Mouse (Mus musculus) c-Kit-positive CD71-positive TER-119-negative erythroid progenitor cells, embryonic 14.5 days (primary cell): Measurements from ENCODE around the gene Ranbp3l.

Experiments used
- DNase-seq: peaks from one replicate; pipeline ENCODE4 v3.0.0-alpha.2; 2013; ENCODE audit warnings: low read depth

Ranbp3l gene

GRCm38 (mm10) chr15:9094366-9094750 lies 126.6 kb downstream of the Ranbp3l start:
- DNase-seq, result no peak

GRCm38 (mm10) chr15:9096865-9097264 lies 129.1 kb downstream of the Ranbp3l start:
- no peak for DNase-seq

- DNase-seq, result no peak
These were observed 132.8 kb downstream of the Ranbp3l start for GRCm38 (mm10) chr15:9100446-9101077.

GRCm38 (mm10) chr15:9106303-9107074 lies 138.7 kb downstream of the Ranbp3l start:
- no peak for DNase-seq

GRCm38 (mm10) chr15:9110526-9111347 lies 143.0 kb downstream of the Ranbp3l start:
- DNase-seq, result no peak

GRCm38 (mm10) chr15:9111648-9112047 lies 143.9 kb downstream of the Ranbp3l start:
- DNase-seq, result no peak

- no peak for DNase-seq
These were observed 145.8 kb downstream of the Ranbp3l start for GRCm38 (mm10) chr15:9113556-9113955.

GRCm38 (mm10) chr15:9114131-9114530 lies 146.4 kb downstream of the Ranbp3l start:
- no peak for DNase-seq

- DNase-seq, result no peak
These were observed 146.8 kb downstream of the Ranbp3l start for GRCm38 (mm10) chr15:9114599-9114998.
